Comparison of ENCODE assay signal across 22 mouse cellular contexts in genomic region chr17:49837417-49837816, GRCm38 (mm10).
DNase-seq lines count a peak whose midpoint lies in the region; ATAC-seq and TF ChIP-seq lines count a peak whose summit lies in the region.
"Had no signal": no experiment of that assay in that cellular context is flagged by ENCODE, and none has a peak within 500 bp of the region (broad histone marks: within the 10 kb centered on the region; RNA-seq: fewer than 3 reads in every experiment).

No protein-coding gene starts in this region.

- H3K27ac ChIP-seq in heart, embryonic 10.5 days: peak overlapping the region; percentile 67
- peak overlapping the region in 1 of 2 experiments; percentile 39; a peak in 2 of 4 replicates for H3K27ac ChIP-seq in heart, embryonic 14.5 days (replicated peaks in 1 of 2; ENCODE audit: control insufficient read depth in 1 of 2, insufficient read depth in 1 of 2, low read depth in 2 of 2, low read length in 2 of 2)
- H3K27ac ChIP-seq in lung, postnatal 0 days (ENCODE audit: low read length): no peak overlapping the region
- 0 out of 2 replicates have a peak overlapping the region, but pooled peaks have one; percentile 9 for H3K27ac ChIP-seq in limb, embryonic 12.5 days
- H3K27ac ChIP-seq: embryonic facial prominence, embryonic 13.5 days; forebrain, embryonic 13.5 days; hindbrain, embryonic 13.5 days; hindbrain, postnatal 0 days had no signal

- WGBS in heart, embryonic 10.5 days: 36% methylated on average over 5 of the region's 5 CpGs
- WGBS in heart, embryonic 14.5 days: 15% methylated on average over 5 of the region's 5 CpGs
- WGBS in lung, postnatal 0 days: 40% methylated on average over 5 of the region's 5 CpGs
- WGBS in limb, embryonic 12.5 days: 52% methylated on average over 5 of the region's 5 CpGs

- TF ChIP-seq EP300 in lung, postnatal 0 days (IDR thresholded peaks at IDR 0.05): no peak

- no peak overlapping the region for H3K9ac ChIP-seq in heart, embryonic 14.5 days (ENCODE audit: low read length)
- H3K9ac ChIP-seq in lung, postnatal 0 days (replicated peaks; ENCODE audit: low read depth): no peak overlapping the region
- H3K9ac ChIP-seq in limb, embryonic 12.5 days (replicated peaks): no peak overlapping the region
- H3K9ac ChIP-seq: embryonic facial prominence, embryonic 13.5 days; forebrain, embryonic 13.5 days; forebrain, postnatal 0 days; hindbrain, embryonic 13.5 days had no signal

- TF ChIP-seq CTCF in lung, postnatal 0 days (IDR thresholded peaks at IDR 0.05): 0 out of 2 replicates have a peak, but pooled peaks have one; percentile 7

- no peaks in the 10 kb centered on the region for H3K9me3 ChIP-seq in heart, embryonic 10.5 days
- no peaks in the 10 kb centered on the region for H3K9me3 ChIP-seq in heart, embryonic 14.5 days (ENCODE audit: control insufficient read depth, low read length)
- no peaks in the 10 kb centered on the region for H3K9me3 ChIP-seq in lung, postnatal 0 days (ENCODE audit: low read length)
- no peaks in the 10 kb centered on the region for H3K9me3 ChIP-seq in limb, embryonic 12.5 days
- H3K9me3 ChIP-seq: embryonic facial prominence, embryonic 13.5 days; forebrain, embryonic 13.5 days; hindbrain, embryonic 13.5 days had no signal

- H3K27me3 ChIP-seq in heart, embryonic 10.5 days (ENCODE audit: insufficient read depth, poor library complexity, severe bottlenecking): no peaks in the 10 kb centered on the region
- no peaks in the 10 kb centered on the region for H3K27me3 ChIP-seq in heart, embryonic 14.5 days (ENCODE audit: control insufficient read depth, insufficient read depth, low read length)
- H3K27me3 ChIP-seq in lung, postnatal 0 days (replicated peaks; ENCODE audit: insufficient read depth, low read length): no peaks in the 10 kb centered on the region
- H3K27me3 ChIP-seq in limb, embryonic 12.5 days: no peaks in the 10 kb centered on the region; the same call in 1 of the 2 replicates
- H3K27me3 ChIP-seq: embryonic facial prominence, embryonic 13.5 days; forebrain, embryonic 13.5 days; hindbrain, embryonic 13.5 days; Patski had no signal

- H3K4me1 ChIP-seq in heart, embryonic 10.5 days: peaks cover 17% of the 10 kb centered on the region
- peaks cover 9 to 10% of the 10 kb centered on the region in 2 experiments for H3K4me1 ChIP-seq in heart, embryonic 14.5 days (ENCODE audit: control insufficient read depth in 2 of 2, insufficient read depth in 2 of 2, low read length in 2 of 2)
- no peaks in the 10 kb centered on the region for H3K4me1 ChIP-seq in lung, postnatal 0 days (ENCODE audit: insufficient read depth, low read depth, low read length)
- H3K4me1 ChIP-seq in limb, embryonic 12.5 days (replicated peaks): peaks cover 8% of the 10 kb centered on the region; the same call in 1 of the 2 replicates
- H3K4me1 ChIP-seq: forebrain, embryonic 13.5 days; hindbrain, embryonic 13.5 days had no signal

- H3K36me3 ChIP-seq in heart, embryonic 10.5 days: no peaks in the 10 kb centered on the region
- no peaks in the 10 kb centered on the region for H3K36me3 ChIP-seq in heart, embryonic 14.5 days (ENCODE audit: control insufficient read depth, insufficient read depth, low read length)
- no peaks in the 10 kb centered on the region for H3K36me3 ChIP-seq in lung, postnatal 0 days (ENCODE audit: insufficient read depth, low read length)
- no peaks in the 10 kb centered on the region for H3K36me3 ChIP-seq in limb, embryonic 12.5 days
- H3K36me3 ChIP-seq: embryonic facial prominence, embryonic 13.5 days; hindbrain, embryonic 13.5 days had no signal

- H3K4me3 ChIP-seq in heart, embryonic 10.5 days: no peak overlapping the region
- H3K4me3 ChIP-seq in heart, embryonic 14.5 days (ENCODE audit: control insufficient read depth in 1 of 2, insufficient read depth in 1 of 2, low read depth in 1 of 2, low read length in 2 of 2): no peak overlapping the region
- no peak overlapping the region for H3K4me3 ChIP-seq in lung, postnatal 0 days (ENCODE audit: low read depth, low read length)
- H3K4me3 ChIP-seq in limb, embryonic 12.5 days (replicated peaks): no peak overlapping the region
- H3K4me3 ChIP-seq: embryonic facial prominence, embryonic 13.5 days; forebrain, embryonic 13.5 days; hindbrain, embryonic 13.5 days had no signal

- H3K4me2 ChIP-seq in heart, embryonic 14.5 days (ENCODE audit: low read length): no peak overlapping the region
- no peak overlapping the region for H3K4me2 ChIP-seq in lung, postnatal 0 days (replicated peaks; ENCODE audit: low read depth, low read length)
- no peak overlapping the region for H3K4me2 ChIP-seq in limb, embryonic 12.5 days
- H3K4me2 ChIP-seq: embryonic facial prominence, embryonic 13.5 days; forebrain, embryonic 13.5 days; hindbrain, embryonic 13.5 days had no signal

- ATAC-seq in heart, embryonic 14.5 days (ENCODE audit: insufficient number of reproducible peaks, insufficient read depth, low FRiP score, low read depth): 0 out of 2 replicates have a peak, but pooled peaks have one; percentile 35
- ATAC-seq in lung, postnatal 0 days: no peak
- ATAC-seq in limb, embryonic 12.5 days (ENCODE audit: insufficient number of reproducible peaks, insufficient read depth, low FRiP score, low TSS enrichment, low read depth): no peak
- ATAC-seq: activated CD4-positive, CD25-positive, alpha-beta regulatory T cell, adult 4 months; forebrain, embryonic 13.5 days; forebrain, postnatal 0 days; hindbrain, postnatal 0 days; Patski had no signal

- no peak for DNase-seq in heart, embryonic 10.5 days (ENCODE audit: low spot score)
- no peak for DNase-seq in heart, adult 18-20 months
- no peak for DNase-seq in heart, adult 9 months (ENCODE audit: low spot score in 2 of 2)
- no peak for DNase-seq in lung, postnatal 0 days (ENCODE audit: low spot score)
- DNase-seq in lung, postnatal 10 days: no peak
- no peak for DNase-seq in retina, embryonic 14.5 days (ENCODE audit: low spot score)
- DNase-seq: adrenal gland, postnatal 14 days; cerebellum, adult 11-12 months; cerebellum, adult 9-10 months; cerebellum, postnatal 25 days; forebrain, postnatal 0 days; gastrocnemius, postnatal 36 days; kidney, adult 11 months; kidney, adult 9 months had no signal
